Mouse (Mus musculus): ENCODE data around the gene Mtch2.
"Not testable (repeated sequence)": the region's sequence is repeated elsewhere in the genome, so short reads cannot be mapped to it uniquely, and the experiment has no call there.

Mtch2 gene

GRCm38 (mm10) chr2:90864184-90864583 is 17.2 kb downstream of the Mtch2 start:
- no peak for DNase-seq (ENCODE audit: low read depth, low spot score)

GRCm38 (mm10) chr2:90866524-90866923 is 19.6 kb downstream of the Mtch2 start:
- DNase-seq (ENCODE audit: low read depth, low spot score) = peak; percentile 63

- DNase-seq (ENCODE audit: low read depth, low spot score) = no peak
These were observed 23.2 kb downstream of the Mtch2 start for GRCm38 (mm10) chr2:90870136-90870601.

GRCm38 (mm10) chr2:90871180-90871961 is 24.4 kb downstream of the Mtch2 start:
- DNase-seq (ENCODE audit: low read depth, low spot score) = no peak

- DNase-seq (ENCODE audit: low read depth, low spot score) = no peak
These were observed 27.1 kb downstream of the Mtch2 start for GRCm38 (mm10) chr2:90874025-90874424.

GRCm38 (mm10) chr2:90875239-90875638 is 28.3 kb downstream of the Mtch2 start:
- no peak for DNase-seq (ENCODE audit: low read depth, low spot score)

- DNase-seq (ENCODE audit: low read depth, low spot score) = no peak
These were observed 30.8 kb downstream of the Mtch2 start for GRCm38 (mm10) chr2:90877584-90878259.

GRCm38 (mm10) chr2:90879419-90879818 is 32.5 kb downstream of the Mtch2 start:
- DNase-seq (ENCODE audit: low read depth, low spot score) = no peak

- peak; percentile 68 for DNase-seq (ENCODE audit: low read depth, low spot score)
These were observed 33.3 kb downstream of the Mtch2 start for GRCm38 (mm10) chr2:90880144-90880785.

GRCm38 (mm10) chr2:90881824-90882223 is 34.9 kb downstream of the Mtch2 start:
- DNase-seq (ENCODE audit: low read depth, low spot score) = no peak

- DNase-seq (ENCODE audit: low read depth, low spot score) = no peak
These were observed 38.5 kb downstream of the Mtch2 start, which contains the start of gene C1qtnf4 for GRCm38 (mm10) chr2:90885218-90886041. Gene C1qtnf4 (plus strand): TSS chr2:90885860.

- no peak for DNase-seq (ENCODE audit: low read depth, low spot score)
These were observed 39.5 kb downstream of the Mtch2 start for GRCm38 (mm10) chr2:90886436-90886835.

GRCm38 (mm10) chr2:90887627-90888026 is 40.7 kb downstream of the Mtch2 start:
- DNase-seq (ENCODE audit: low read depth, low spot score) = no peak

GRCm38 (mm10) chr2:90889550-90890548 is 42.9 kb downstream of the Mtch2 start:
- DNase-seq (ENCODE audit: low read depth, low spot score) = peak; percentile 64

- no peak for DNase-seq (ENCODE audit: low read depth, low spot score)
These were observed 46.8 kb downstream of the Mtch2 start for GRCm38 (mm10) chr2:90893673-90894298.

GRCm38 (mm10) chr2:90894299-90894677 is 47.3 kb downstream of the Mtch2 start:
- not testable (repeated sequence) for DNase-seq (ENCODE audit: low read depth, low spot score)

GRCm38 (mm10) chr2:90903398-90903797 is 56.4 kb downstream of the Mtch2 start:
- no peak for DNase-seq (ENCODE audit: low read depth, low spot score)

- DNase-seq (ENCODE audit: low read depth, low spot score) = peak; percentile 81
These were observed 57.3 kb downstream of the Mtch2 start, which contains the start of the genes Kbtbd4 and Ndufs3 for GRCm38 (mm10) chr2:90904076-90904855. Gene Kbtbd4 (plus strand): TSS chr2:90904740. Gene Ndufs3 (minus strand): TSS chr2:90904827.

- no peak for DNase-seq (ENCODE audit: low read depth, low spot score)
These were observed 57.9 kb downstream of the Mtch2 start for GRCm38 (mm10) chr2:90904856-90905224.
